31 mouse cellular contexts compared by ENCODE assay signal in genomic region chr15:95839789-95840188, GRCm38 (mm10). TPM values are rescaled to one million over a fixed set of nuclear protein-coding genes. Genes with fewer than 3 reads are reported as not detected.
DNase-seq lines count a peak whose midpoint lies in the region; ATAC-seq and TF ChIP-seq lines count a peak whose summit lies in the region.
"Had no signal": no experiment of that assay in that cellular context is flagged by ENCODE, and none has a peak within 500 bp of the region (broad histone marks: within the 10 kb centered on the region; RNA-seq: fewer than 3 reads in every experiment).

No protein-coding gene starts in this region.

- peak; percentile 85 for DNase-seq in heart, embryonic 10.5 days (ENCODE audit: low spot score)
- no peak for DNase-seq in heart, adult 18-20 months
- no peak for DNase-seq in liver, postnatal 0 days
- DNase-seq in adrenal gland, postnatal 4 days (ENCODE audit: low spot score in 2 of 2) = no peak
- DNase-seq in cerebellum, postnatal 36 days = no peak
- no peak for DNase-seq in c-Kit-positive CD71-positive TER-119-positive erythroid progenitor cells, embryonic 14.5 days (ENCODE audit: low spot score)
- DNase-seq: adrenal gland, adult 8-10 months; cerebellum, adult 11-12 months; cerebellum, adult 9-11 months; gastrocnemius, postnatal 14 days; heart, adult 11 months; kidney, adult 9 months; kidney, postnatal 36 days; lung, adult 18-20 months; right cerebral cortex, postnatal 14 days had no signal

- no peak overlapping the region for H3K4me3 ChIP-seq in heart, embryonic 10.5 days
- peak overlapping the region; percentile 69 for H3K4me3 ChIP-seq in megakaryocyte, embryonic 14.5 days (replicated peaks)
- no peak overlapping the region for H3K4me3 ChIP-seq in liver, postnatal 0 days (ENCODE audit: low read depth, low read length)
- H3K4me3 ChIP-seq: embryonic facial prominence, embryonic 13.5 days; forebrain, embryonic 10.5 days; forebrain, embryonic 15.5 days; heart, embryonic 15.5 days; hindbrain, embryonic 12.5 days; intestine, embryonic 15.5 days; layer of hippocampus, adult 2 months; left cerebral cortex, adult 2 months; limb, embryonic 12.5 days; midbrain, embryonic 13.5 days; stomach, embryonic 15.5 days had no signal

- no peak for ATAC-seq in megakaryocyte, adult 5-6 weeks (ENCODE audit: poor library complexity, severe bottlenecking)
- peak; percentile 46 for ATAC-seq in liver, postnatal 0 days
- ATAC-seq: forebrain, embryonic 15.5 days; hindbrain, postnatal 0 days; intestine, embryonic 15.5 days; lung, postnatal 0 days; midbrain, embryonic 13.5 days had no signal

- peak overlapping the region; percentile 42 for H3K27ac ChIP-seq in heart, embryonic 10.5 days
- peak overlapping the region; percentile 86 for H3K27ac ChIP-seq in liver, postnatal 0 days (ENCODE audit: low read depth)
- H3K27ac ChIP-seq: forebrain, embryonic 10.5 days; forebrain, embryonic 15.5 days; heart, embryonic 15.5 days; hindbrain, embryonic 12.5 days; hindbrain, postnatal 0 days; layer of hippocampus, adult 2 months; left cerebral cortex, adult 2 months; limb, embryonic 12.5 days; midbrain, embryonic 13.5 days had no signal

- 30% methylated on average over 3 of the region's 3 CpGs for WGBS in heart, embryonic 10.5 days
- WGBS in liver, postnatal 0 days (ENCODE audit: insufficient replicate concordance) = 65% methylated on average over 3 of the region's 3 CpGs

- peak overlapping the region; percentile 29; the same call in 1 of the 2 replicates for H3K4me2 ChIP-seq in liver, postnatal 0 days (ENCODE audit: low read depth, low read length)
- H3K4me2 ChIP-seq: embryonic facial prominence, embryonic 13.5 days; forebrain, embryonic 15.5 days; heart, embryonic 15.5 days; hindbrain, embryonic 12.5 days; intestine, embryonic 15.5 days; limb, embryonic 12.5 days; midbrain, embryonic 13.5 days; stomach, embryonic 15.5 days had no signal

- TF ChIP-seq EP300 in liver, postnatal 0 days (IDR thresholded peaks at IDR 0.05; ENCODE audit: low read depth) = no peak

- H3K9me3 ChIP-seq in heart, embryonic 10.5 days = no peaks in the 10 kb centered on the region
- H3K9me3 ChIP-seq in megakaryocyte, embryonic 14.5 days = no peaks in the 10 kb centered on the region
- H3K9me3 ChIP-seq in liver, postnatal 0 days (ENCODE audit: low read length) = no peaks in the 10 kb centered on the region
- H3K9me3 ChIP-seq: embryonic facial prominence, embryonic 13.5 days; forebrain, embryonic 10.5 days; forebrain, embryonic 15.5 days; G1E; heart, embryonic 15.5 days; hindbrain, embryonic 12.5 days; intestine, embryonic 15.5 days; limb, embryonic 12.5 days; midbrain, embryonic 13.5 days; stomach, embryonic 15.5 days had no signal

- TF ChIP-seq CTCF in liver, postnatal 0 days (IDR thresholded peaks at IDR 0.05; ENCODE audit: low read depth) = no peak

- no peaks in the 10 kb centered on the region for H3K27me3 ChIP-seq in heart, embryonic 10.5 days (ENCODE audit: insufficient read depth, poor library complexity, severe bottlenecking)
- no peaks in the 10 kb centered on the region for H3K27me3 ChIP-seq in megakaryocyte, embryonic 14.5 days (replicated peaks)
- no peaks in the 10 kb centered on the region for H3K27me3 ChIP-seq in liver, postnatal 0 days (ENCODE audit: insufficient read depth, low read length)
- H3K27me3 ChIP-seq: embryonic facial prominence, embryonic 13.5 days; forebrain, embryonic 15.5 days; heart, embryonic 15.5 days; hindbrain, embryonic 12.5 days; intestine, embryonic 15.5 days; limb, embryonic 12.5 days; midbrain, embryonic 13.5 days; stomach, embryonic 15.5 days had no signal

- H3K9ac ChIP-seq in liver, postnatal 0 days (replicated peaks) = no peak overlapping the region
- H3K9ac ChIP-seq: embryonic facial prominence, embryonic 13.5 days; forebrain, embryonic 15.5 days; heart, embryonic 15.5 days; hindbrain, embryonic 12.5 days; intestine, embryonic 15.5 days; limb, embryonic 12.5 days; midbrain, embryonic 13.5 days; stomach, embryonic 15.5 days had no signal

- peaks cover 80% of the 10 kb centered on the region for H3K4me1 ChIP-seq in heart, embryonic 10.5 days
- peaks cover 93% of the 10 kb centered on the region for H3K4me1 ChIP-seq in megakaryocyte, embryonic 14.5 days
- H3K4me1 ChIP-seq in liver, postnatal 0 days (ENCODE audit: insufficient read depth) = peaks cover 19% of the 10 kb centered on the region
- H3K4me1 ChIP-seq: forebrain, embryonic 15.5 days had no signal

- H3K36me3 ChIP-seq in heart, embryonic 10.5 days = no peaks in the 10 kb centered on the region
- peaks cover 55% of the 10 kb centered on the region for H3K36me3 ChIP-seq in megakaryocyte, embryonic 14.5 days (replicated peaks; ENCODE audit: low read length)
- H3K36me3 ChIP-seq in liver, postnatal 0 days (replicated peaks; ENCODE audit: insufficient read depth, low read length) = no peaks in the 10 kb centered on the region
- H3K36me3 ChIP-seq: embryonic facial prominence, embryonic 13.5 days; forebrain, embryonic 10.5 days; forebrain, embryonic 15.5 days; G1E; heart, embryonic 15.5 days; hindbrain, embryonic 12.5 days; intestine, embryonic 15.5 days; limb, embryonic 12.5 days; midbrain, embryonic 13.5 days; stomach, embryonic 15.5 days had no signal

RNA-seq across cellular contexts. Expression of gene Ano6, which starts 49.1 kb away (rescaled TPM):
- polyA plus RNA-seq in heart, embryonic 10.5 days (2016; fragmentation: Nextera tagmentation; extraction: Ambion mirVana) = 40.8 and 44.4 TPM in 2 replicates
- 10 to 100 TPM; 15.9 to 18.3 TPM for total RNA-seq in heart, adult 18-20 months (2021)
- polyA plus RNA-seq in megakaryocyte, embryonic 14.5 days (2012; ENCODE audit: insufficient read depth, low replicate concordance) = 2.4 and 10.3 TPM in 2 replicates
- total RNA-seq in megakaryocyte, adult 5-6 weeks (2015) = 32.6 and 39.0 TPM in 2 replicates
- total RNA-seq in megakaryocyte, adult 5-6 weeks (2017) = 46.7 and 47.2 TPM in 2 replicates
- polyA plus RNA-seq in liver, postnatal 0 days (2015; fragmentation: Nextera tagmentation; extraction: Ambion mirVana) = 6.0 and 6.9 TPM in 2 replicates
- total RNA-seq in adrenal gland, postnatal 4 days (2021) = 10 to 100 TPM; 72.2 to 75.9 TPM
